In genomic region chr4:139925275-139926160, GRCm38 (mm10) we compare ENCODE assay signal across 8 mouse cellular contexts. TPM values are rescaled to one million over a fixed set of nuclear protein-coding genes. Genes with fewer than 3 reads are reported as not detected.
DNase-seq lines count a peak whose midpoint lies in the region; ATAC-seq and TF ChIP-seq lines count a peak whose summit lies in the region.

No protein-coding gene starts in this region.

- H3K36me3 ChIP-seq in heart, embryonic 12.5 days: no peaks in the 10 kb centered on the region
- no peaks in the 10 kb centered on the region for H3K36me3 ChIP-seq in hindbrain, embryonic 14.5 days (replicated peaks; ENCODE audit: control insufficient read depth, insufficient read depth)
- no peaks in the 10 kb centered on the region for H3K36me3 ChIP-seq in midbrain, embryonic 14.5 days (ENCODE audit: control insufficient read depth, insufficient read depth, low read length)
- H3K36me3 ChIP-seq in thymus, adult 2 months (ENCODE audit: control insufficient read depth, insufficient read depth, low read length): no peaks in the 10 kb centered on the region

- peak overlapping the region; percentile 59 for H3K4me2 ChIP-seq in heart, embryonic 12.5 days
- peak overlapping the region; percentile 48 for H3K4me2 ChIP-seq in hindbrain, embryonic 14.5 days (replicated peaks)
- peak overlapping the region; percentile 48 for H3K4me2 ChIP-seq in midbrain, embryonic 14.5 days (ENCODE audit: low read length)

- H3K9me3 ChIP-seq in heart, embryonic 12.5 days (replicated peaks): 0 out of 2 replicates have a peak, but pooled peaks cover 3% of the 10 kb centered on the region
- no peaks in the 10 kb centered on the region for H3K9me3 ChIP-seq in hindbrain, embryonic 14.5 days (ENCODE audit: control insufficient read depth, low read length)
- no peaks in the 10 kb centered on the region for H3K9me3 ChIP-seq in midbrain, embryonic 14.5 days (ENCODE audit: control insufficient read depth, low read length)

- 12% methylated on average over 34 of the region's 34 CpGs for WGBS in heart, embryonic 12.5 days
- WGBS in hindbrain, embryonic 14.5 days: 15% methylated on average over 34 of the region's 34 CpGs
- WGBS in midbrain, embryonic 14.5 days: 12% methylated on average over 34 of the region's 34 CpGs
- 23% methylated on average over 34 of the region's 34 CpGs for WGBS in thymus, adult 2 months

- intact Hi-C loops in heart, postnatal 14 days (cut with DNase I): no loop called here

- no peak for ATAC-seq in heart, embryonic 12.5 days (ENCODE audit: insufficient number of reproducible peaks, low FRiP score)
- ATAC-seq in hindbrain, embryonic 14.5 days (ENCODE audit: low FRiP score): peak; percentile 28; the same call in 1 of the 2 replicates
- no peak for ATAC-seq in midbrain, embryonic 14.5 days (ENCODE audit: low FRiP score, low TSS enrichment)

- peak overlapping the region; percentile 25 for H3K4me3 ChIP-seq in heart, embryonic 12.5 days
- H3K4me3 ChIP-seq in hindbrain, embryonic 14.5 days (replicated peaks; ENCODE audit: low read length): peak overlapping the region; percentile 7
- peak overlapping the region; percentile 14 for H3K4me3 ChIP-seq in midbrain, embryonic 14.5 days (replicated peaks; ENCODE audit: low read depth, low read length)
- H3K4me3 ChIP-seq in thymus, adult 2 months (ENCODE audit: control insufficient read depth, insufficient read depth, low read length): no peak overlapping the region

- no peak for TF ChIP-seq CTCF in thymus, adult 2 months (IDR thresholded peaks at IDR 0.05; ENCODE audit: borderline replicate concordance, control insufficient read depth, extremely low read depth, insufficient read depth, low read length, poor library complexity)

- no peak overlapping the region for H3K9ac ChIP-seq in heart, embryonic 12.5 days
- peak overlapping the region; percentile 1; the same call in 1 of the 2 replicates for H3K9ac ChIP-seq in hindbrain, embryonic 14.5 days
- H3K9ac ChIP-seq in midbrain, embryonic 14.5 days (replicated peaks; ENCODE audit: low read length): no peak overlapping the region

- TF ChIP-seq POLR2A in thymus, adult 2 months (IDR thresholded peaks at IDR 0.05; ENCODE audit: control insufficient read depth, extremely low read depth, insufficient read depth, low read length, poor library complexity): no peak

- no peak overlapping the region for H3K27ac ChIP-seq in heart, embryonic 12.5 days (ENCODE audit: poor library complexity, severe bottlenecking)
- H3K27ac ChIP-seq in hindbrain, embryonic 14.5 days: peak overlapping the region; percentile 43
- peak overlapping the region; percentile 69 for H3K27ac ChIP-seq in midbrain, embryonic 14.5 days (replicated peaks; ENCODE audit: low read depth, low read length)
- H3K27ac ChIP-seq in thymus, adult 2 months (ENCODE audit: control insufficient read depth, insufficient read depth, low read length): no peak overlapping the region

- H3K4me1 ChIP-seq in heart, embryonic 12.5 days (replicated peaks): 0 out of 2 replicates have a peak, but pooled peaks cover 3% of the 10 kb centered on the region
- peaks cover 13% of the 10 kb centered on the region for H3K4me1 ChIP-seq in hindbrain, embryonic 14.5 days (replicated peaks; ENCODE audit: control insufficient read depth, insufficient read depth, low read length)
- H3K4me1 ChIP-seq in midbrain, embryonic 14.5 days (ENCODE audit: control insufficient read depth, insufficient read depth, low read length): peaks cover 13% of the 10 kb centered on the region
- no peaks in the 10 kb centered on the region for H3K4me1 ChIP-seq in thymus, adult 2 months (replicated peaks; ENCODE audit: control insufficient read depth, insufficient read depth, low read length)

- no peak for DNase-seq in heart, postnatal 14 days
- DNase-seq in brain, adult 2 months (ENCODE audit: low read depth, low spot score): peak; percentile 72
- DNase-seq in hindbrain, embryonic 14.5 days (ENCODE audit: low spot score): no peak
- DNase-seq in midbrain, embryonic 14.5 days: peak; percentile 83
- DNase-seq in thymus, adult 2 months: no peak
- no peak for DNase-seq in thymus, postnatal 0 days (ENCODE audit: low spot score)
- no peak for DNase-seq in adrenal gland, postnatal 10 days

- peaks cover 67% of the 10 kb centered on the region for H3K27me3 ChIP-seq in heart, embryonic 12.5 days (replicated peaks)
- no peaks in the 10 kb centered on the region for H3K27me3 ChIP-seq in hindbrain, embryonic 14.5 days (ENCODE audit: control insufficient read depth, insufficient read depth, low read length)
- H3K27me3 ChIP-seq in midbrain, embryonic 14.5 days (ENCODE audit: control insufficient read depth, insufficient read depth, low read length): no peaks in the 10 kb centered on the region
- H3K27me3 ChIP-seq in thymus, adult 2 months (ENCODE audit: control insufficient read depth, insufficient read depth, low read length): no peaks in the 10 kb centered on the region; the same call in 1 of the 2 replicates

RNA-seq across cellular contexts. Expression of gene Klhdc7a, which starts 42.3 kb away (rescaled TPM):
- polyA plus RNA-seq in heart, embryonic 12.5 days (2016; fragmentation: Nextera tagmentation; extraction: Ambion mirVana): 0.05 TPM in 2 replicates
- 1 to 10 TPM in 1 of 2 experiments, under 1 TPM in 1; 0.54 to 1.3 TPM for total RNA-seq in heart, postnatal 14 days (2021)
- polyA plus RNA-seq in hindbrain, embryonic 14.5 days (2014; fragmentation: Nextera tagmentation; extraction: Ambion mirVana): 0.44 and 0.56 TPM in 2 replicates
- polyA plus RNA-seq in midbrain, embryonic 14.5 days (2014; fragmentation: Nextera tagmentation; extraction: Ambion mirVana): 0.32 TPM in 1 of 2 replicates, not detected in the other
- polyA plus RNA-seq in thymus, adult 2 months (2012; rRNA removed): 6.3 and 8.2 TPM in 2 replicates
- 1.9 and 2.6 TPM in 2 replicates for polyA plus RNA-seq in thymus, postnatal 0 days (2015; fragmentation: Nextera tagmentation; extraction: Ambion mirVana)
- total RNA-seq in adrenal gland, postnatal 10 days (2021): 10 to 100 TPM; 23.0 to 36.0 TPM

Comparison
In these comparisons a context has a peak if more than half of its experiments do, and no peak if none do; other contexts are left out.
1. H3K27ac ChIP-seq: peak in hindbrain, embryonic 14.5 days (single experiment) and midbrain, embryonic 14.5 days (single experiment); none in heart, embryonic 12.5 days (single experiment) and thymus, adult 2 months (single experiment).
2. DNase-seq: peak in brain, adult 2 months (single experiment) and midbrain, embryonic 14.5 days (single experiment); none in heart, postnatal 14 days (0 of 2), hindbrain, embryonic 14.5 days (single experiment), thymus, adult 2 months (single experiment), thymus, postnatal 0 days (single experiment) and adrenal gland, postnatal 10 days (single experiment).
3. Peak in every context shown above with its lines, with median percentiles within 50 percentile points of each other: H3K4me2 ChIP-seq.